Mouse (Mus musculus) kidney, postnatal 0 days (tissue): ENCODE results near the gene Aoc2. TPM values are rescaled to one million over a fixed set of nuclear protein-coding genes. Genes with fewer than 3 reads are reported as not detected.
"Not testable (repeated sequence)": the region's sequence is repeated elsewhere in the genome, so short reads cannot be mapped to it uniquely, and the experiment has no call there.

Experiments
- ATAC-seq: fragments of 200-750 bp; cut with Nextera tagmentation; replicated peaks from 2 replicates; pipeline ENCODE4 v1.8.0; 2017; ENCODE audit warnings: low read depth, moderate number of reproducible peaks, moderate TSS enrichment, moderate library complexity; ENCODE audit not compliant: low FRiP score
- DNase-seq: peaks from one replicate; pipeline ENCODE4 v3.0.0-alpha.2; 2016; ENCODE audit warnings: low spot score
- H3K27ac ChIP-seq: fragments of 300-500 bp; sonication (generic); 2 replicates; pipeline ENCODE4 v1.5.1; 2014; ENCODE audit warnings: mild to moderate bottlenecking
- H3K27me3 ChIP-seq: fragments of 300-500 bp; sonication (generic); 2 replicates; pipeline ENCODE4 v1.6.1; 2014; ENCODE audit warnings: low read length, mixed read lengths; ENCODE audit not compliant: insufficient read depth
- H3K36me3 ChIP-seq: fragments of 300-500 bp; sonication (generic); 2 replicates; pipeline ENCODE4 v1.6.1; 2014; ENCODE audit warnings: low read length, mixed read lengths; ENCODE audit not compliant: insufficient read depth
- H3K4me1 ChIP-seq: fragments of 300-500 bp; sonication (generic); replicated peaks from 2 replicates; pipeline ENCODE4 v1.6.1; 2014; ENCODE audit warnings: antibody characterized with exemption, low read length, mixed read lengths; ENCODE audit not compliant: insufficient read depth
- H3K4me2 ChIP-seq: fragments of 300-500 bp; sonication (generic); 2 replicates; pipeline ENCODE4 v1.6.1; 2014; ENCODE audit warnings: mild to moderate bottlenecking, low read length, moderate library complexity, mixed read lengths
- H3K4me3 ChIP-seq: fragments of 300-500 bp; sonication (generic); replicated peaks from 2 replicates; pipeline ENCODE4 v1.5.1; 2014; ENCODE audit warnings: low read depth, low read length
- H3K9ac ChIP-seq: fragments of 300-500 bp; sonication (generic); 2 replicates; pipeline ENCODE4 v1.6.1; 2014; ENCODE audit warnings: low read depth, low read length
- H3K9me3 ChIP-seq: fragments of 300-500 bp; sonication (generic); replicated peaks from 2 replicates; pipeline ENCODE4 v1.6.1; 2016; ENCODE audit warnings: low read length, inconsistent platforms, mixed read lengths
- CTCF ChIP-seq: IDR thresholded peaks from 2 replicates; pipeline ENCODE4 v1.5.1; 2016; ENCODE audit warnings: antibody characterized with exemption, low read depth, mild to moderate bottlenecking, moderate library complexity
- WGBS: fragments of 180-500 bp; shearing (Covaris S2); extraction: QIAGEN DNeasy Blood & Tissue Kit; methylation state at CpG from one replicate; pipeline ENCODE4 v1.1.7; 2014; 5-methylcytosine and 5-hydroxymethylcytosine counted together
- microRNA-seq: library from miRNA; unstranded; fragments of <30 nt; microRNA quantifications from one replicate; pipeline ENCODE4, GENCODE M21; 2016
- polyA plus RNA-seq: library from polyadenylated mRNA; unstranded; fragments of >200 nt; fragmentation: Nextera tagmentation; extraction: Ambion mirVana; gene quantifications from 2 replicates; pipeline ENCODE4 v1.2.1, GENCODE M21; 2015

Gene Aoc2
- polyA plus RNA-seq, 1 experiment from 2014 or later: 0.58 TPM

- no peak for ATAC-seq
- H3K27ac ChIP-seq: no peak overlapping the region
Measured at GRCm38 (mm10) chr11:101374421-101374938, 49.6 kb downstream of the Aoc2 start.

DNA sequence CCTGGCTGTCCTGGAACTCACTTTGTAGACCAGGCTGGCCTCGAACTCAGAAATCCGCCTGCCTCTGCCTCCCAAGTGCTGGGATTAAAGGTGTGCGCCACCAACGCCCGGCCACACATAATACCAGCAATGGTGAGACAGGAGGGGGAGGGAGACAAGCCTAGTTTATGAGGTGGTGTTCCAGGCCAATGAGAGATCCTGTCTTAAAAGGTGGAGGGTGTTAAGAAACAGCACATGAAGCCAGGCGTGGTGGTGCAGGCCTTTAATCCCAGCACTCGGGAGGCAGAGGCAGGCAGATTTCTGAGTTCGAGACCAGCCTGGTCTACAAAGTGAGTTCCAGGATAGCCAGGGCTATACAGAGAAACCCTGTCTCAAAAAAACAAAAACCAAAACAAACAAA, 53.3 kb downstream of the Aoc2 start:
- H3K9ac ChIP-seq, H3K27me3 ChIP-seq, ATAC-seq, H3K27ac ChIP-seq, H3K4me2 ChIP-seq, H3K4me3 ChIP-seq, H3K4me1 ChIP-seq, DNase-seq, H3K9me3 ChIP-seq, H3K36me3 ChIP-seq: not testable (repeated sequence)
- 93% methylated on average over 8 of the region's 8 CpGs for WGBS

More at GRCm38 (mm10) chr11:101374421-101374938, 49.6 kb downstream of the Aoc2 start:
- Histone ChIP-seq H3K4me2 (no peak overlapping the region), H3K4me1 (no peaks in the 10 kb centered on the region), H3K27me3 (no peaks in the 10 kb centered on the region), H3K9ac (no peak overlapping the region), H3K9me3 (no peaks in the 10 kb centered on the region), H3K36me3 (no peaks in the 10 kb centered on the region), H3K4me3 (no peak overlapping the region)
- TF ChIP-seq CTCF: no peak
- WGBS: 65% methylated on average over 7 of the region's 7 CpGs
- no peak for DNase-seq

DNA sequence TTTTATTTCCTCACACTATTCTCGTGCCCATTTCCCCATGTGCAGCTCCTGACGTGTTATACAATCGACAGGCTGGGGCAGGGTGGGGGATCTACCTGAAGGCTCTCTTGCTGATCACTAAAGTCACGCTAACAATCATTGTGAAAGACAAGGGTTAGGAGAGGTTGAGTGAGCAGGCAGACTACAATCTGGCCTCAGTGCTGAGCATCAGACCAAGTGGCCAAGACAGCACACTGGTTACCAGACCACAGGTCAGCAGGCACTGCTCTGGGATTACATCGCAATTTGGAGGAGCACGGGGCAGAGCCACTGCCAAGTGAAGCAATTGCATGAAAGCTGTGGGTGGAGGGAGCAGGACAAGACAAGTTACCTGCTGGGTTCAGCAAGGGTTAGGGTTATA, 54.1 kb downstream of the Aoc2 start:
- Histone ChIP-seq H3K36me3 (no peaks in the 10 kb centered on the region), H3K9ac (no peak overlapping the region), H3K27ac (no peak overlapping the region), H3K4me3 (no peak overlapping the region), H3K4me2 (no peak overlapping the region), H3K9me3 (no peaks in the 10 kb centered on the region), H3K27me3 (no peaks in the 10 kb centered on the region), H3K4me1 (no peaks in the 10 kb centered on the region)
- peak; percentile 50; the same call in 1 of the 2 replicates for ATAC-seq
- WGBS: 81% methylated on average over 6 of the region's 6 CpGs
- TF ChIP-seq CTCF: no peak
- no peak for DNase-seq

Small RNA genes within 50 kb of the gene (microRNA-seq; reads per million reads assigned to microRNA genes)
- not detected for gene Gm25593

Other genes with a start within 250 kb of the Aoc2 start
- gene Hsd17b1, start 246.7 kb upstream of the Aoc2 start, polyA plus RNA-seq: 0.13 and 0.42 TPM in 2 replicates
- 55.3 and 55.9 TPM in 2 replicates for gene Coasy, start 242.5 kb upstream of the Aoc2 start, polyA plus RNA-seq
- gene Mlx, start 237.8 kb upstream of the Aoc2 start, polyA plus RNA-seq: 45.7 and 46.0 TPM in 2 replicates
- gene Psmc3ip, start 229.6 kb upstream of the Aoc2 start, polyA plus RNA-seq: 23.2 and 26.4 TPM in 2 replicates
- gene Retreg3, start 205.2 kb upstream of the Aoc2 start, polyA plus RNA-seq: 23.2 and 23.7 TPM in 2 replicates
- gene Tubg1, start 205.1 kb upstream of the Aoc2 start, polyA plus RNA-seq: 48.4 and 56.7 TPM in 2 replicates
- gene Tubg2, start 169.2 kb upstream of the Aoc2 start, polyA plus RNA-seq: 4.3 and 4.9 TPM in 2 replicates
- gene Cntnap1, start 154.5 kb upstream of the Aoc2 start, polyA plus RNA-seq: 0.75 and 0.78 TPM in 2 replicates
- gene Plekhh3, start 153.7 kb upstream of the Aoc2 start, polyA plus RNA-seq: 14.1 and 16.6 TPM in 2 replicates
- gene Ccr10, start 149.6 kb upstream of the Aoc2 start, polyA plus RNA-seq: 0.36 and 0.45 TPM in 2 replicates
- 18.6 and 20.3 TPM in 2 replicates for gene Ezh1, start 98.6 kb upstream of the Aoc2 start, polyA plus RNA-seq
- 242 and 247 TPM in 2 replicates for gene Ramp2, start 79.0 kb upstream of the Aoc2 start, polyA plus RNA-seq
- gene Vps25, start 71.4 kb upstream of the Aoc2 start, polyA plus RNA-seq: 179 and 180 TPM in 2 replicates
- gene Wnk4, start 64.5 kb upstream of the Aoc2 start, polyA plus RNA-seq: 47.0 and 48.8 TPM in 2 replicates
- gene Cntd1, start 46.1 kb upstream of the Aoc2 start, polyA plus RNA-seq: 1.5 and 2.0 TPM in 2 replicates
- 209 and 211 TPM in 2 replicates for gene Coa3, start 45.9 kb upstream of the Aoc2 start, polyA plus RNA-seq
- 156 and 165 TPM in 2 replicates for gene Becn1, start 22.8 kb upstream of the Aoc2 start, polyA plus RNA-seq
- 102 and 104 TPM in 2 replicates for gene Psme3, start 8.8 kb upstream of the Aoc2 start, polyA plus RNA-seq
- gene Aoc3, start 5.5 kb downstream of the Aoc2 start, polyA plus RNA-seq: 1.8 and 2.0 TPM in 2 replicates
- gene G6pc, start 42.5 kb downstream of the Aoc2 start, polyA plus RNA-seq: 23.2 and 37.0 TPM in 2 replicates
- 58.4 and 66.0 TPM in 2 replicates for gene Aarsd1, start 92.6 kb downstream of the Aoc2 start, polyA plus RNA-seq
- gene Gm27029, start 99.7 kb downstream of the Aoc2 start, polyA plus RNA-seq: 4.0 and 4.5 TPM in 2 replicates
- 17.9 and 19.6 TPM in 2 replicates for gene Rundc1, start 100.0 kb downstream of the Aoc2 start, polyA plus RNA-seq
- 8.7 and 11.5 TPM in 2 replicates for gene Ptges3l, start 100.3 kb downstream of the Aoc2 start, polyA plus RNA-seq
- 396 and 448 TPM in 2 replicates for gene Rpl27, start 117.2 kb downstream of the Aoc2 start, polyA plus RNA-seq
- gene Ifi35, start 123.3 kb downstream of the Aoc2 start, polyA plus RNA-seq: 30.0 and 30.8 TPM in 2 replicates
- 10.3 and 11.1 TPM in 2 replicates for gene Rnd2, start 139.9 kb downstream of the Aoc2 start, polyA plus RNA-seq
- gene Vat1, start 141.2 kb downstream of the Aoc2 start, polyA plus RNA-seq: 37.7 and 38.6 TPM in 2 replicates
- 4.2 and 6.3 TPM in 2 replicates for gene Brca1, start 226.9 kb downstream of the Aoc2 start, polyA plus RNA-seq
- gene Nbr1, start 227.1 kb downstream of the Aoc2 start, polyA plus RNA-seq: 62.6 and 63.3 TPM in 2 replicates